Mouse (Mus musculus) intestine, postnatal 0 days (tissue): ENCODE data around the gene Kdelr1. TPM values are rescaled to one million over a fixed set of nuclear protein-coding genes. Genes with fewer than 3 reads are reported as not detected.
A peak's percentile ranks its signal among the peaks of the same experiment; 100 is the strongest.
"Not testable (repeated sequence)": the region's sequence is repeated elsewhere in the genome, so short reads cannot be mapped to it uniquely, and the experiment has no call there.

ENCODE experiments used
- ATAC-seq: fragments of 200-750 bp; cut with Nextera tagmentation; 2 replicates; pipeline ENCODE4 v1.8.0; 2017; ENCODE audit warnings: mild to moderate bottlenecking, moderate TSS enrichment, moderate library complexity
- H3K27ac ChIP-seq: fragments of 300-500 bp; sonication (generic); 2 replicates; pipeline ENCODE4 v1.5.1; 2014; ENCODE audit warnings: mild to moderate bottlenecking, low read depth, low read length, moderate library complexity
- H3K27me3 ChIP-seq: fragments of 300-500 bp; sonication (generic); replicated peaks from 2 replicates; pipeline ENCODE4 v1.6.1; 2014; ENCODE audit warnings: low read length, mixed read lengths; ENCODE audit not compliant: control insufficient read depth, insufficient read depth
- H3K36me3 ChIP-seq: fragments of 300-500 bp; sonication (generic); 2 replicates; pipeline ENCODE4 v1.6.1; 2014; ENCODE audit warnings: mild to moderate bottlenecking, moderate library complexity; ENCODE audit not compliant: control insufficient read depth, insufficient read depth
- H3K4me1 ChIP-seq: fragments of 300-500 bp; sonication (generic); replicated peaks from 2 replicates; pipeline ENCODE4 v1.6.1; 2014; ENCODE audit warnings: antibody characterized with exemption, low read length, mixed read lengths; ENCODE audit not compliant: control insufficient read depth, insufficient read depth
- H3K4me2 ChIP-seq: fragments of 300-500 bp; sonication (generic); replicated peaks from 2 replicates; pipeline ENCODE4 v1.6.1; 2014; ENCODE audit warnings: low read depth, mild to moderate bottlenecking, moderate library complexity
- H3K4me3 ChIP-seq: fragments of 300-500 bp; sonication (generic); 2 replicates; pipeline ENCODE4 v1.5.1; 2014; ENCODE audit warnings: low read depth, low read length
- H3K9ac ChIP-seq: fragments of 300-500 bp; sonication (generic); 2 replicates; pipeline ENCODE4 v1.6.1; 2014; ENCODE audit warnings: mild to moderate bottlenecking, low read depth, low read length
- H3K9me3 ChIP-seq: fragments of 300-500 bp; sonication (generic); 2 replicates; pipeline ENCODE4 v1.6.1; 2016; ENCODE audit warnings: mixed run types; ENCODE audit not compliant: control insufficient read depth
- CTCF ChIP-seq: sonication (generic); IDR thresholded peaks from 2 replicates; pipeline ENCODE4 v1.5.1; 2016; ENCODE audit warnings: low read depth, mild to moderate bottlenecking, control low read depth, antibody characterized with exemption, moderate library complexity
- WGBS: fragments of 180-500 bp; shearing (Covaris S2); extraction: QIAGEN DNeasy Blood & Tissue Kit; methylation state at CpG from one replicate; pipeline ENCODE4 v1.1.7; 2014; 5-methylcytosine and 5-hydroxymethylcytosine counted together
- polyA plus RNA-seq: library from polyadenylated mRNA; unstranded; fragments of >200 nt; fragmentation: Nextera tagmentation; extraction: Ambion mirVana; gene quantifications from 2 replicates; pipeline ENCODE4 v1.2.1, GENCODE M21; 2015

Gene Kdelr1
- polyA plus RNA-seq, 1 experiment from 2014 or later = 107 TPM

DNA sequence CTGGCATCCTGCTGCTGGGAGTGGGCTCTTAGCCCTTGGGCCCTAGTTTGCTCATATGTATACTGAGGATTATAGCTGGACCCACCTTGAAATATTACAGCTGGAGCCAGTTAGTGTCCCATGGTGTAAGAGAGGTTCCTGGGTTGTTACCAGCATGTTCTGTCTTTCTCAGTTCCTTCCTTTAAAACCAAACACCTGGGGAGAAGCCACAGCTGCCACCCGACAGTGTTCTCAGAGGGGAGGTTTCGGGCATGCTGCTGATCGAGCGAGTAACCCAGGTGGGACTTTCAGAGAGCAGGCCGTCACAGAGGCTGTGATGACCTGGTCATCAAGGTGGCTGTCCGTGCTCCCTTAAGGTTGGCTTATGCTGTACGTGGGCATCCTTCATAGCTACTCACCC, 4.3 kb downstream of the Kdelr1 start:
- H3K36me3 ChIP-seq = peaks cover 58% of the 10 kb centered on the region
- no peak overlapping the region for H3K4me2 ChIP-seq
- no peaks in the 10 kb centered on the region for H3K4me1 ChIP-seq
- H3K9ac ChIP-seq = no peak overlapping the region
- no peak overlapping the region for H3K4me3 ChIP-seq
- no peaks in the 10 kb centered on the region for H3K27me3 ChIP-seq
- ATAC-seq = no peak
- 97% methylated on average over 7 of the region's 7 CpGs for WGBS
- TF ChIP-seq CTCF = no peak
- H3K9me3 ChIP-seq = no peaks in the 10 kb centered on the region
- no peak overlapping the region for H3K27ac ChIP-seq

GRCm38 (mm10) chr7:45878278-45878677, 5.7 kb downstream of the Kdelr1 start, which contains the start of gene Grin2d:
TSS of gene Grin2d (minus strand) at chr7:45878378.
- ATAC-seq, H3K27ac ChIP-seq, H3K4me1 ChIP-seq, H3K9me3 ChIP-seq, H3K27me3 ChIP-seq, H3K4me3 ChIP-seq, H3K9ac ChIP-seq, H3K4me2 ChIP-seq: not testable (repeated sequence)
- 91% methylated on average over 1 of the region's 1 CpGs for WGBS
- peaks cover 72% of the 10 kb centered on the region for H3K36me3 ChIP-seq

DNA sequence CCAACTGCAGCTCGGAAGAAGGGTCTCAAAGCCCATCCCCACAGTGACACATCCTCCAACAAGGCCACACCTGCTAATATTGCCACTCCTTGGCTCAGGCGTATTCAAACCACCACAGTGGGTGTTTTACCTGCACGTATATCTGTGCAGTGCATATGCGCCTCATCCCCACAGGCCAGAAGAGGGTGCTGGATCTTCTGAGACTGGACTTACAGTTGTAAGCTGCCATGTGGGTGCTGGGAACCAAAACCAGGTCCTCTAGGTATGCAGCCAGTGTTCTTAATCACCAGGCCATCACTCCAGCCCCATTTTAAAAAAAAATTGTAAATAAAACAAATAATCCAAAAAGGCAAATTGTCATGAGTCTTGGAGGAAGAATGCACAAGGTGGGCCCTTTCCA, 8.0 kb downstream of the Kdelr1 start:
- no peak overlapping the region for H3K4me3 ChIP-seq
- H3K36me3 ChIP-seq = peaks cover 86% of the 10 kb centered on the region
- peak; percentile 11; the same call in 1 of the 2 replicates for TF ChIP-seq CTCF
- no peak overlapping the region for H3K9ac ChIP-seq
- no peaks in the 10 kb centered on the region for H3K4me1 ChIP-seq
- no peak overlapping the region for H3K4me2 ChIP-seq
- no peak for ATAC-seq
- 96% methylated on average over 4 of the region's 4 CpGs for WGBS
- no peaks in the 10 kb centered on the region for H3K9me3 ChIP-seq
- no peak overlapping the region for H3K27ac ChIP-seq
- H3K27me3 ChIP-seq = no peaks in the 10 kb centered on the region

DNA sequence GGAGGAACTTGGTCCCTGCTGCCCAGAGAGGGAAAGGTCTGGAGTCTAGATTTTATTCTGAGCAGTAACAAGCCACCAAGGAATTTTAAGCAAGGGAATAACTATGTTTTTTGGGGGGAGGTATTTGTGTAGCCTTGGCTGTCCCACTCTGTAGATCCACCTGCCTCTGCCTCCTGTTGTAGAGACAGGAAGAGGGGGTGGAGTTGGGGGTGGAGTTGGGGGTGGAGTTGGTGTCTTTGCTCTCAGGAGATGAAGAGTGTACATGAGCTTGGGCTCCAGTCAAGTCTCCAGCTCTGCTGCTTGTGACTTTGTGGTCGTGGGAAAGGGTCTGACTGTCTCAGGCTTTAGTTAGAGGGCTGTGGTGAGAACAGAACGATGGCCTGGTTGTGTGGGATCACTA, 8.4 kb downstream of the Kdelr1 start:
- H3K4me2 ChIP-seq = no peak overlapping the region
- ATAC-seq = no peak
- no peak overlapping the region for H3K27ac ChIP-seq
- H3K4me1 ChIP-seq = no peaks in the 10 kb centered on the region
- WGBS = 92% methylated on average over 2 of the region's 2 CpGs
- no peaks in the 10 kb centered on the region for H3K9me3 ChIP-seq
- no peak for TF ChIP-seq CTCF
- H3K36me3 ChIP-seq = peaks cover 81% of the 10 kb centered on the region
- H3K4me3 ChIP-seq = no peak overlapping the region
- no peaks in the 10 kb centered on the region for H3K27me3 ChIP-seq
- no peak overlapping the region for H3K9ac ChIP-seq

- Histone ChIP-seq H3K36me3 (peaks cover 32% of the 10 kb centered on the region), H3K27me3 (no peaks in the 10 kb centered on the region), H3K4me1 (no peaks in the 10 kb centered on the region), H3K9ac (no peak overlapping the region), H3K27ac (no peak overlapping the region), H3K4me2 (no peak overlapping the region), H3K4me3 (no peak overlapping the region), H3K9me3 (no peaks in the 10 kb centered on the region)
- ATAC-seq = no peak
- 71% methylated on average over 3 of the region's 3 CpGs for WGBS
- no peak for TF ChIP-seq CTCF
Measured at GRCm38 (mm10) chr7:45887246-45887645, 14.7 kb downstream of the Kdelr1 start.

GRCm38 (mm10) chr7:45892651-45893050, 20.1 kb downstream of the Kdelr1 start:
- Histone ChIP-seq H3K36me3 (no peaks in the 10 kb centered on the region), H3K9me3 (no peaks in the 10 kb centered on the region), H3K4me2 (no peak overlapping the region), H3K9ac (no peak overlapping the region), H3K4me1 (no peaks in the 10 kb centered on the region), H3K27me3 (no peaks in the 10 kb centered on the region), H3K4me3 (no peak overlapping the region), H3K27ac (no peak overlapping the region)
- 94% methylated on average over 2 of the region's 2 CpGs for WGBS
- TF ChIP-seq CTCF = no peak
- no peak for ATAC-seq

- Histone ChIP-seq H3K4me2 (peak overlapping the region; percentile 64), H3K36me3 (no peaks in the 10 kb centered on the region), H3K27me3 (no peaks in the 10 kb centered on the region), H3K27ac (no peak overlapping the region), H3K9me3 (no peaks in the 10 kb centered on the region), H3K4me3 (0 out of 2 replicates have a peak overlapping the region, but pooled peaks have one; percentile 39), H3K9ac (no peak overlapping the region), H3K4me1 (no peaks in the 10 kb centered on the region)
- no peak for ATAC-seq
- WGBS = 75% methylated on average over 6 of the region's 6 CpGs
- TF ChIP-seq CTCF = no peak
Measured at GRCm38 (mm10) chr7:45895931-45896516, 23.5 kb downstream of the Kdelr1 start.
